Mouse (Mus musculus): ENCODE results near the gene Gm49373. TPM values are rescaled to one million over a fixed set of nuclear protein-coding genes. Genes with fewer than 3 reads are reported as not detected.

Gm49373 gene
- total RNA-seq, 1 experiment, result 2.1 TPM

DNA sequence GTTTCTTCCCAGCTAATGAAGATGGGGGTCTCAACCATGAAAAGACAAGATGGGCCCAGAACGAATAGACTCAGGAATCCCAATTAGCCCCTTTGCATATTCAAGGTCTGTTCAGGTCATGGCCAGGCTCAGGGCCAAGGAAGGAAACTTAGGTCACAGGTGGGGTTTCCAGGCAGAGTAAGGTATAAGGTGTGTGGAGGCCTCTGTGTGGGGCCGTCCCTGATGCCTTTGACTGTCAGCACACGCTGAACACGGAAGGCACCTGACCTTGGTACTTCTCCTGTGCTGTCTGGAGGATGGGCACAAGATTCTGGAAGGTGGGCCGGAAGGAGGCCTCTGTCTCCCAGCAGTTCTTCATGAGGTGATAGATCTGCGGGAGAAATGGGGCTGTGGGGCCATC is 31.9 kb upstream of the Gm49373 start:
- in situ Hi-C loops (cut with MboI; ENCODE audit: low sequenced_read_pairs in 2 of 2, unreplicated experiment in 2 of 2), result no loop called here

DNA sequence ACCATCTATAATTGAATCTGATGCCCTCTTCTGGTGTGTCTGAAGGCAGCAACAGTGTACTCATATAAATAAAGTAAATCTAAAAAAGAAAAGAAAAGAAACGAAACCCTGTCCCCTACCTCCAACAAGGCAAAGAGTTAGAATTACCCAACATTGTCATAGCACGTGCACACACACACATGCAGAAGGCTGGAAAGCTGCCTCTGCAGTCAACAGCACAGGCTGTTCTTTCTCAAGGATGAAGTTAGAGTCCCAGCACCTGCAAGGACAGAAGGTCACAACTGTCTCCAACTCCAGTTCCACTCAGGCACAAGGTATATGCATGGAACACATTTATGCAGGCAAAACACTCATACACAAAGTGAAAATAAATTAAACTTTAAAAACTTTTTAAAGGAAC is 29.2 kb upstream of the Gm49373 start:
- Histone ChIP-seq H3K4me1 (ENCODE audit: control insufficient read depth in 2 of 2, insufficient read depth in 2 of 2, low read length in 2 of 2, poor library complexity in 1 of 2) (peaks cover 0 to 13% of the 10 kb centered on the region in 2 experiments; a peak in 1 of 4 replicates), H3K4me3 (ENCODE audit: insufficient read depth in 1 of 2, low read depth in 1 of 2, low read length in 2 of 2, poor library complexity in 1 of 2, severe bottlenecking in 1 of 2) (no peak overlapping the region), H3K36me3 (ENCODE audit: control insufficient read depth, insufficient read depth, low read length, poor library complexity, severe bottlenecking) (no peaks in the 10 kb centered on the region), H3K9me3 (ENCODE audit: control insufficient read depth, insufficient read depth, low read depth, low read length) (no peaks in the 10 kb centered on the region), H3K9ac (ENCODE audit: insufficient read depth, low read depth, low read length, poor library complexity, severe bottlenecking) (no peak overlapping the region), H3K27ac (ENCODE audit: insufficient read depth, low read depth, low read length, poor library complexity, severe bottlenecking) (no peak overlapping the region)
- no peak for DNase-seq (ENCODE audit: low read depth, low spot score)
- in situ Hi-C loops (cut with MboI; ENCODE audit: low sequenced_read_pairs in 2 of 2, unreplicated experiment in 2 of 2), result no loop called here
- TF ChIP-seq MAFK (IDR thresholded peaks at IDR 0.05; ENCODE audit: insufficient read depth, low read depth, low read length), result no peak
- TF ChIP-seq CHD2 (IDR thresholded peaks at IDR 0.05; ENCODE audit: low read depth, low read length), result no peak
- no peak for TF ChIP-seq ZNF384 (IDR thresholded peaks at IDR 0.05; ENCODE audit: low read depth, low read length)
- no peak for TF ChIP-seq HCFC1 (IDR thresholded peaks at IDR 0.05; ENCODE audit: borderline replicate concordance, insufficient read depth, low read length)
- no peak for TF ChIP-seq ZC3H11A (IDR thresholded peaks at IDR 0.05; ENCODE audit: borderline replicate concordance, low read depth, low read length)

More for the DNA sequence above, 31.9 kb upstream of the Gm49373 start:
- no peak overlapping the region for H3K4me3 ChIP-seq (ENCODE audit: insufficient read depth in 1 of 2, low read depth in 1 of 2, low read length in 2 of 2, poor library complexity in 1 of 2, severe bottlenecking in 1 of 2)
- DNase-seq (ENCODE audit: low read depth, low spot score), result no peak
- H3K9me3 ChIP-seq (ENCODE audit: control insufficient read depth, insufficient read depth, low read depth, low read length), result no peaks in the 10 kb centered on the region
- H3K4me1 ChIP-seq (ENCODE audit: control insufficient read depth in 2 of 2, insufficient read depth in 2 of 2, low read length in 2 of 2, poor library complexity in 1 of 2), result peaks cover 3 to 20% of the 10 kb centered on the region in 2 experiments; a peak in 3 of 4 replicates
- no peak overlapping the region for H3K9ac ChIP-seq (ENCODE audit: insufficient read depth, low read depth, low read length, poor library complexity, severe bottlenecking)
- no peak overlapping the region for H3K27ac ChIP-seq (ENCODE audit: insufficient read depth, low read depth, low read length, poor library complexity, severe bottlenecking)
- TF ChIP-seq ZNF384 (IDR thresholded peaks at IDR 0.05; ENCODE audit: low read depth, low read length) (no peak), ZC3H11A (IDR thresholded peaks at IDR 0.05; ENCODE audit: borderline replicate concordance, low read depth, low read length) (no peak), HCFC1 (IDR thresholded peaks at IDR 0.05; ENCODE audit: borderline replicate concordance, insufficient read depth, low read length) (no peak), CHD2 (IDR thresholded peaks at IDR 0.05; ENCODE audit: low read depth, low read length) (no peak), MAFK (IDR thresholded peaks at IDR 0.05; ENCODE audit: insufficient read depth, low read depth, low read length) (no peak)
- H3K36me3 ChIP-seq (ENCODE audit: control insufficient read depth, insufficient read depth, low read length, poor library complexity, severe bottlenecking), result no peaks in the 10 kb centered on the region; the same call in 1 of the 2 replicates

DNA sequence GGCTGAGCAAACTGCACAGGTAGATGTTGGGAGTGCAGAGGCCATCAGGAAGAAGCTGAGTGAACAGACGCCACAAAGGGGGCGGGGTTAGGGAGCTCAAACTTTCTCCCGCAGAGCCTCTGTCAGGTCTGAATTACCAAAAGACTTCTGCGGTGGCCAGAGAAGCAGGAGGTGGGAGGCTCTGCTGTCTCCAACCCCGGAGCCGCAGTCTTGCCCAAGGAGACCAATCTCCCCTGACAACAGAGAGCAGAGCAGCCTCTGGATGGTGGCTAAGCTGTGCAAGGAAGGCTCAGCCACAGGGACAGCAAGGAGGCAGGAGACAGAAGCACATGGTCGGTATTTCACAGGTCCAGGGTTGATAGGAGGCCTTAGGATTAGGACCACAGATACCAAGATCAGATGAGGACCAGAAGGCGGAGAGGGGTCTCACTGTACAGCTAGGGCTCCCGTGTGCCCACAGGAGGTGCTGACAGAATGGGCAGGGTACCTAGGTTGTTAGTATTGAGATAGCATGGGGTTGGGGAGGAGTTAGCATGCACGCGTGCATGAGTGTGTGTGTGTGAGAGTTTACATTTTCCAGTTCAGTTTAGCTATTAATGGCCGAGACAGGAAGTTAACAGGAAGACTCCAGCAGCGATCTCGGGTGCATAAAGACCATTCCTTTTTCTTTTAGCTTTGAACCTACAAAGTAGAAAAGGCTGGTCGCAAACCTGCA is 27.7 kb upstream of the Gm49373 start:
- in situ Hi-C loops (cut with MboI; ENCODE audit: low sequenced_read_pairs in 2 of 2, unreplicated experiment in 2 of 2), result no loop called here
- Histone ChIP-seq H3K9ac (ENCODE audit: insufficient read depth, low read depth, low read length, poor library complexity, severe bottlenecking) (no peak overlapping the region), H3K9me3 (ENCODE audit: control insufficient read depth, insufficient read depth, low read depth, low read length) (no peaks in the 10 kb centered on the region), H3K4me1 (ENCODE audit: control insufficient read depth in 2 of 2, insufficient read depth in 2 of 2, low read length in 2 of 2, poor library complexity in 1 of 2) (peaks cover 0 to 15% of the 10 kb centered on the region in 2 experiments; a peak in 2 of 4 replicates), H3K4me3 (ENCODE audit: insufficient read depth in 1 of 2, low read depth in 1 of 2, low read length in 2 of 2, poor library complexity in 1 of 2, severe bottlenecking in 1 of 2) (no peak overlapping the region), H3K36me3 (ENCODE audit: control insufficient read depth, insufficient read depth, low read length, poor library complexity, severe bottlenecking) (no peaks in the 10 kb centered on the region), H3K27ac (ENCODE audit: insufficient read depth, low read depth, low read length, poor library complexity, severe bottlenecking) (no peak overlapping the region)
- TF ChIP-seq CHD2 (IDR thresholded peaks at IDR 0.05; ENCODE audit: low read depth, low read length) (no peak), ZNF384 (IDR thresholded peaks at IDR 0.05; ENCODE audit: low read depth, low read length) (no peak), HCFC1 (IDR thresholded peaks at IDR 0.05; ENCODE audit: borderline replicate concordance, insufficient read depth, low read length) (no peak), MAFK (IDR thresholded peaks at IDR 0.05; ENCODE audit: insufficient read depth, low read depth, low read length) (no peak), ZC3H11A (IDR thresholded peaks at IDR 0.05; ENCODE audit: borderline replicate concordance, low read depth, low read length) (no peak)
- DNase-seq (ENCODE audit: low read depth, low spot score), result no peak

DNA sequence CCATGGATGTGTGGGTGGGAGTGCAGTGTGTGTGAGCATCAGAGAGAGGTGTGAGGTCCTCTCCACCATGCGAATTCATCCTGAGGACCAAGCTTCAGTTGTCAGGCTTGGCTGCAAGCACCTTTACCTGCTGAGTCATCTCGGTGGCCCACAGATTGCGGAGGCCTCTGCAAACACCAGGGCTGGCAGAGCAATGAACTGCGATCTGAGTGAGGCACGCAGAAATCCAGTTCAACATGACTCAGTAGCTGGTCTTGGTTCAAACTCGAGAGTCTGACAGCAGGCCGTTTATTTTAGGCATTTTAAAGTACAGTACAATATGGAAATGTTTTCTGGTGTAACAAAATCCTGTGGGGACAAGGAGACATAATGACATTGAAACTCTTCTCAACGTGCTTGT is 24.9 kb upstream of the Gm49373 start:
- Histone ChIP-seq H3K4me3 (ENCODE audit: insufficient read depth in 1 of 2, low read depth in 1 of 2, low read length in 2 of 2, poor library complexity in 1 of 2, severe bottlenecking in 1 of 2) (no peak overlapping the region), H3K4me1 (ENCODE audit: control insufficient read depth in 2 of 2, insufficient read depth in 2 of 2, low read length in 2 of 2, poor library complexity in 1 of 2) (peaks cover 0 to 15% of the 10 kb centered on the region in 2 experiments; a peak in 2 of 4 replicates), H3K9ac (ENCODE audit: insufficient read depth, low read depth, low read length, poor library complexity, severe bottlenecking) (no peak overlapping the region), H3K36me3 (ENCODE audit: control insufficient read depth, insufficient read depth, low read length, poor library complexity, severe bottlenecking) (peaks cover 3% of the 10 kb centered on the region; the same call in 1 of the 2 replicates), H3K27ac (ENCODE audit: insufficient read depth, low read depth, low read length, poor library complexity, severe bottlenecking) (no peak overlapping the region), H3K9me3 (ENCODE audit: control insufficient read depth, insufficient read depth, low read depth, low read length) (no peaks in the 10 kb centered on the region)
- DNase-seq (ENCODE audit: low read depth, low spot score), result no peak
- in situ Hi-C loops (cut with MboI; ENCODE audit: low sequenced_read_pairs in 2 of 2, unreplicated experiment in 2 of 2), result no loop called here
- no peak for TF ChIP-seq ZC3H11A (IDR thresholded peaks at IDR 0.05; ENCODE audit: borderline replicate concordance, low read depth, low read length)
- no peak for TF ChIP-seq CHD2 (IDR thresholded peaks at IDR 0.05; ENCODE audit: low read depth, low read length)
- no peak for TF ChIP-seq ZNF384 (IDR thresholded peaks at IDR 0.05; ENCODE audit: low read depth, low read length)
- no peak for TF ChIP-seq HCFC1 (IDR thresholded peaks at IDR 0.05; ENCODE audit: borderline replicate concordance, insufficient read depth, low read length)
- TF ChIP-seq MAFK (IDR thresholded peaks at IDR 0.05; ENCODE audit: insufficient read depth, low read depth, low read length), result no peak

Measured in ES-E14 (cell line).